Mouse (Mus musculus): Measurements from ENCODE around the gene D2hgdh.

The D2hgdh gene

GRCm38 (mm10) chr1:93824609-93825008 is at the start of gene D2hgdh:
TSS of gene D2hgdh (plus strand) at chr1:93824909.
- DNase-seq (ENCODE audit: low spot score): no peak

DNA sequence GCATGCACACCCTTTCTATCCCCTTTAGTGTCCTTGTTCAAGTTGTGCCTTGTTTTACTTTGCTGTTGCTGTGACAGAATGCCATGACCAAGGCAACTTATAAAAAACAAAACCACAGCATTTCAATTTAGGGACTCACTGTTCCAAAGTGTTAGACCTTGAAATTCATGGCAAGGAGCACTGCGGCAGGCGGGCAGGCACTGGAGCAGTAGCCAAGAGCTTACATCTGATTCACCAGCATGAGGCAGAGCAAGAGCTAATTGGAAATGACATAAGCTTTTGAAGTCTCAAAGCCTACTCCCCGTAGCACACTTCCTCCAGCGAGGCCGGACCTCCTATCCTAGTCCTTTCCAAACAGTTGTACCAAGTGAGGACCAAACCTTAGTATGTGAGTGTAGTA is 48.0 kb upstream of the D2hgdh start:
- no peak for DNase-seq (ENCODE audit: low spot score)

- no peak for DNase-seq (ENCODE audit: low spot score)
Measured at GRCm38 (mm10) chr1:93786912-93787311, 37.8 kb upstream of the D2hgdh start.

DNA sequence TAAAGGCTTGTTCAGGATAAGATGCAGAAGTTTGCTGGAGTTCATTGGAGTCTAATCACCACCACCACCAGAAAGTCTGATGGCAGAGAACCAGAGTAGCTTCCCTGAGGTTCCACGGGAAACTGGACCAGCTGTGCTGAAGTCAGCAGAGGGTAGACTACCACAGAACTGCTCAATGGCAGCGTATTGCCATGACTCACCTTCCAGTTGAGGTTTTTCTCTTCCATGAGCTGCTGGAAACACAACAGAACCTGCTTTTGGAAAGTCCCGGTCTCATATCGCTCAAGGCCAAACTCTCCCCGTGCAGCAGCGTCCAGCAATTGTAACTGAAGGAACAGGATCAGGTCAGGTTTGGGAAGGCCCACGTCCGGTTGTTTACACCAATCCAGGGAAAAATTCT is 30.2 kb upstream of the D2hgdh start:
- no peak for DNase-seq (ENCODE audit: low spot score)

- DNase-seq (ENCODE audit: low spot score): no peak
Measured at GRCm38 (mm10) chr1:93795886-93796285, 28.8 kb upstream of the D2hgdh start.

- DNase-seq (ENCODE audit: low spot score): no peak
Measured at GRCm38 (mm10) chr1:93800670-93801503, 23.8 kb upstream of the D2hgdh start.

DNA sequence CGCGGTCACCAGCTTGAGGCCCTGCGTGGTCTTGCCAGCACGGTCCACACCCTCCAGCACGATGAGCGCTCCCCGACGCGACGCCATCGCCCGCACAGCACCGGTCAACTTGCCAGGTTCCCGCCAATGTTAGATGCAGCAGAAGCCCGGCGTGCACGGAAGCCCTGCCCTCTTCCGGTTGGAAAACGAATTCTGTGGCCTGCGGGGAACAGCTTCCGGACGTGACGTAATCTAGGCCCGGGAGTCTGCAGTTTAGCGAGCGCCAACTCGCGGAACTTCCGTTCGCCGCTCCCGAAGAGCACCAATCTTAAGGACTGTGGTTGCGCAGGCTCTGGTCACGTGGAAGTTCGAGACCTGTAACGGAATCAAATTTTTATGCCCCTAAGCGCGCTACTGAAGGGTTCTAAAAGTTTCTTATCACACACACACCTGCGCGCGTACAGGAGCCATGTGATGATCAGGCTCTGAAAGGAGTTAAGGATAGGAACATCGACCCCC is 22.9 kb upstream of the D2hgdh start, which contains the start of gene Dtymk:
Dtymk (minus strand) TSS at position 194 of the 498 bp plus-strand sequence.
- peak; percentile 68 for DNase-seq (ENCODE audit: low spot score)

DNA sequence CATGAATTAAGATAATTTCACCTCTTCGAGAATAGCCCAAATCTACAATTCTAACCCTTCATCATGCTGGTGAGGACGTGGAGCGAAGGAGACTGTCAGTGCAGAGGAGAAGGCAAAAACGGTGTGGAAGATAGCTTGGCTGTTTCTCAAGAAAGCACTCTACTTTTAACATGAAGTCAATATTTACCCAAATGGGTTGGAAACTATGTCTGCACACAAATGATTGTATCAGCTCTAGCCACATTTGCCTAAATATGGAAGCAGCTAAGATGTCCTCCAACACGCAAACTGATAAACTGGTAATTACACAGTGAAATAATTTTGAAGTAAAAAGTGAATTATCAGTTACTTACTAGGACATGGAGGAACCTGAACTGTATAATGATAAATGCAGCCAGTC is 21.9 kb upstream of the D2hgdh start:
- no peak for DNase-seq (ENCODE audit: low spot score)

DNA sequence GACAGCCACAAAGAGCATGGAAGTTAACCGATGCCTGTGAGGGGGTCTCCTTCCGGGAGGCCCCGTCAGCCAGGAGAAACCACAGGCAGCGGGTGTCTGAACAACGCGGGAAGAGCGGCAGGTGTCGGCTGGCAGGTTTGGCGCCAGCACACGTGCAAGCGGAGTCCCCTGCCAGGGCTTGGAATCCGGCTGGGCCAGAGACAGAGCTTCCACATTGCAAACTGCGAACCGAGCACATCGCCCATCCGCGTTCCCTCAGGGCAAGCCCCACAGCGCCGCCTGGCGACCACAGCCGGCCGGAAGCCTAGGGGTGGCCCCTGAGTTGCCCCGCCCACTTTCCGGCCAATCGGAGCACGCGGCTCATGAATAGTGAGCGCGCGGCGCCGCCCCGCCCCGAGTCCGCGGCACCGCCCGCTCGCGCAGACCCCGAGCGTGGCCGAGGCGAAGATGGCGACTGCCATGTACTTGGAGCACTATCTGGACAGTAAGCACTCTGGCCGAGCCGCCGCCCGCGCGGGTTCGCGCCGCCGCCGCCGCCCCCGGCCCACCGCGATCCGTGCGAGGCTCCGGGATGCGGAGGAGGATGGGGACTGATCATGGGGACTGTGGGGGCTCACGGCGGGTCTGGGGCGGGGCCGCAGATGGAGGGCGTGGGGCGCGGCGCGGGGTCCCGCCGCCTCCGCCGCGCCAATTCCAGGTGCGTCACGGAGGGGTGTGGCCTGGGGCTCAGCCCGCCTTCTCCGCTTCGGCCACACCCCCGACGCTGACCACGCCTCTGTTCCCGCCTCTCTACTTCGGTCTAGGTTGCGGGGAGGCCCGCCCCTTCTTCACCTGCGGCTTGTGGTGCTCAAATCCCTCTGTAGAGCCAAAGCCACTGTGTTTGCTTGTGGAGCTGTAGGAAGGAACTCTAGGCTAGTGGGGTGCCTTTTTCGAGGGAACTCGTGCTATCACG is 20.9 kb upstream of the D2hgdh start, which contains the start of gene Ing5:
Ing5 (plus strand) TSS at position 410 of the 952 bp plus-strand sequence.
- DNase-seq (ENCODE audit: low spot score): peak; percentile 99

- no peak for DNase-seq (ENCODE audit: low spot score)
Measured at GRCm38 (mm10) chr1:93804818-93805217, 19.9 kb upstream of the D2hgdh start.

GRCm38 (mm10) chr1:93805221-93805951 is 19.3 kb upstream of the D2hgdh start:
- no peak for DNase-seq (ENCODE audit: low spot score)

DNA sequence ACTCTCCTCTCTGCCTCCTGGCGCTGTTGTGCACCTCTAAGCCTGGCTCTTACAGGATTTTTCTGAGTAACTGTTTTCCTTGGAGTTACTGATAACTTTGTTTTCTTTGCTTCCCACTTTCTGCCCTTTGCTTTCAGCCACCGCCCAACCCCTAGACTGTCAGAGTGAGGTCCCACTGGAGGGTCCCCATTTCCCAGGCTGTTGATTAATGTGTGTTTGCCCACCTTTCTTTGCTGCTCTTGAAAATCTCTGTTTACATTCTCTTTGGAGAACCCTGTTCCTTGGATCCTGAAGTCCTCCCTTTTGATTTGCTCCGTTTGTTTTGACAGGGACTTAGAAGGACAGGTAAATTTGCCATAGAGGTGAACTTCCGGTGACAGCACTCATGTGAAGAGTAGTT is 15.8 kb upstream of the D2hgdh start:
- DNase-seq (ENCODE audit: low spot score): no peak

GRCm38 (mm10) chr1:93810011-93810410 is 14.7 kb upstream of the D2hgdh start:
- no peak for DNase-seq (ENCODE audit: low spot score)

GRCm38 (mm10) chr1:93811495-93812039 is 13.1 kb upstream of the D2hgdh start:
- no peak for DNase-seq (ENCODE audit: low spot score)

- no peak for DNase-seq (ENCODE audit: low spot score)
Measured at GRCm38 (mm10) chr1:93817823-93818532, 6.7 kb upstream of the D2hgdh start.

DNA sequence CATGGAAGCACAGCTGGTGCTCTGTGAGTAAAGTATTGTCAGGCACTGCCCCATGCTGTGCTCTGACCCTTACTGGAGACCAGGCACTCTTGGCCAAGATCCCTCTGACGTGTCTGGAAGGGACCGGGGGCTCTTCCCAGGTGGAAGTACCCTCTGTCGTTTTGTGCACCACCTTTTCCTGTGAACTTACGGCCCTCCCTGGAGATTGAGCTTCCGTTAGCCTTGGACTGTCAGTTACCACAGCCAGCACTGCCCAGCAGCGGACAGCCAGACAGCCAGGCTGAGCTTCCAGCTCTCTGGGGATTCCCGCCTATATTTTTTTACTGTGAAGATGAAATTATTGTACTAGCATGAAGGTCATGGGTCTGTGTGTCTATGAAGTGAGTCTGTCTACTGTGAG is 6.0 kb upstream of the D2hgdh start:
- DNase-seq (ENCODE audit: low spot score): no peak

DNA sequence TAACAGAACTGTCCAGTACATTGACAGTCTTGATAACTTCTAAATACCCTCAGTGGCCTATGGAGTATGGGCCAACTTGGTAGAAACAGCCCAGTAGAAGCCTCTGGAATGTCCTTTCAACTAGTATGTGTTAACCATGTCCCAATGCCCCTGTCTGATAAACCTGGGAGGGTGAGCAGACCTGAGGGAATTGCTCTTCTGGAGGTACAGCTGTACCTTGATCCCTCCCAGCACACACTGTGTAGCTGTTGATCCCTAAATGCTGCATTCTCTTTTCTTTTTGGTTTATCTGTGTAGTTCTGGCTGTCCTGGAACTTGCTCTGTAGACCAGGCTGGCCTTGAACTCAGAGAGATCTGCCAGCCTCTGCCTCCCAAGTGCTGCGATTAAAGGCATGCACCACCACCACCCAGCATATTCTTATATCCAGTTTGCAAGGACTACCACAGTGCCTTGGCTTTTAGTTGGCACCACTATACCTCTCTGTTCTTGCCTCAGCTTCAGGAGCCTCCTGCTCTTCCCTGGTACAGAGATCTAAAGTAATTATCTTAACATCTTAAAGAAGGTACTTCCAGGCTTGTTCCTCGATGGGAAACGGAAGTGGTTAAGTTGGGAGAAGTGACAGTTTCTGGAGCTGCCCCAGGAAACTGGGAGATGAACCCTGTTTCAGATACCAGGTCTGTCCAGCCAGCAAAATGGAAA is 763 bp upstream of the D2hgdh start:
- DNase-seq (ENCODE audit: low spot score): no peak

GRCm38 (mm10) chr1:93825105-93825674 is 481 bp downstream of the D2hgdh start:
- peak; percentile 94 for DNase-seq (ENCODE audit: low spot score)

DNA sequence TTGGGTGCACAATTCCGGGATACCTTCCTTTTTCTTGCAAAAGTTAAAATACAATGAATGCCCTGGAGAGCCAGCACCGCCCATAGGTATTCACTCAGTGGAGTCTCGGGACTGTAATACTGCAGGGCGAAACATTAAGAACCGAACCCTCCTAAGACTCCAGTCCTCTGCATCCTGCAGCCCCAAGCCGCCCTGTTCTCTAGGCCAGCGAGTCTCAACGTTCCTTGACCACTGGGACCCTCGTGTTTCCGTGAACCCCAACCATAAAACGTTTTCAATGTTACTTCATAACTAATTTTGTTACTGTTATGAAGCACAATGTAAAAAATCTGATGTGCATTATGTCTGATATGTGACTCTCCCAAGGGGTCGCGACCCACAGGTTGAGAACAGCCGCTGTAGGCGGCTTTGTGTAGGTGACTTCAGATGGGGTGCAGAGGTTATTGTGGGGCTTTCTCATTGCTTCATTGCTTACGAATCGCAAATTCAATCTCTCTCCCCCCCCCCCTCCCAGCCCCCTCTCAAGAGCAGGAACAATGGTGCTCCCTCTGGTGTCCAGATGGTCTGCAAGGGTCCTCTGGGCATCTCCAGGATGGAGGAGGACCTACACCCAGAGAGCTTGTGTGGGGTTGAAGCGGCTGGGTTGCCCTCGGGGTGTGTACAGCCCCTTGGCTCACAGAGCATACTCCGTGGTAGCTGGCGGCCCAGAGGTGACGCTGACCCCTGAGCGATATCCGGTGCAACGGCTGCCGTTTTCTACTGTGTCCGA is 1.2 kb downstream of the D2hgdh start:
- DNase-seq (ENCODE audit: low spot score): no peak

Measured in layer of hippocampus, adult 9-10 months (tissue).